Mouse (Mus musculus): Measurements from ENCODE around the gene Ccdc62.

Ccdc62 gene

DNA sequence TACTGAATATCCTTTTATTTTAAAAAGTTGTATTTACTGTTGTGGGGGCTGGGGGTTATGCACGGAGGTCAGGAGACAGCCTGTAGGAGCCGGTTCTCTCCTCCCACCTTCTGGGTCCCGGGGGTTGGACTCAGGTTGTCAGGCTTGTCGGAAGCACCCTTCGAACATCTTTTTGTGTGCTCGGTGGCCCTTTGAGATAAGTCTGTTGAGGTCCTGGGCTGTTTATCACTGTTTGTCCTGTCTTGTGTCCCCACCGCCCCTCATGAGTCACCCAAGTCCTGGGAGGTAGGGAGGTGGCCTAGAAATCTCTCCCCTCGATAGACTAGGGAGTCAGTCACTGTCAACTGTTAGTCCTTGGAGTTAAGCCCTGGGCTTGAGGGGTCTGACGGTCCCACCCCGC lies 67.9 kb downstream of the Ccdc62 start:
- in situ Hi-C loops (cut with MboI; ENCODE audit: low sequenced_read_pairs), result no loop called here

DNA sequence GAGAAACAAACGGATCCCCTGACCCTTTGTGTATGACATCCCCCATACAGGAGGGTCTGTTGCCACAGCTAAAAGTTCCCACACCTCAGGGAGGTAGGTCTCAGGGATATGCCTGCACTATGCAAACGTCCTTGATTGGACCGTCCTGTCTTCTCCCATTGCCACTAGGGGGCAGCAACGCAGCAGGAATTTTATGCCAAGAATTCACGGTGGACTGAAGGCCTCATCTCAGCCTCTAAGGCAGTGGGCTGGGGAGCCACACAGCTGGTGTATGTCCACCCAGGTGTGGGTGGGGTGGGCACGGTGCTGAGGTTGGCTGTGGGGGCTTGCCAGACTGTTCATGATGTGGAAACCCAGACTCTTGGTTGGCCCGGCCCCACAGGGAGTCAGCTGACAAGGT lies 70.3 kb downstream of the Ccdc62 start:
- in situ Hi-C loops (cut with MboI; ENCODE audit: low sequenced_read_pairs), result loop anchor here (5.0 kb wide), 1 partner anchor 81 kb away; no protein-coding TSS in a partner anchor

DNA sequence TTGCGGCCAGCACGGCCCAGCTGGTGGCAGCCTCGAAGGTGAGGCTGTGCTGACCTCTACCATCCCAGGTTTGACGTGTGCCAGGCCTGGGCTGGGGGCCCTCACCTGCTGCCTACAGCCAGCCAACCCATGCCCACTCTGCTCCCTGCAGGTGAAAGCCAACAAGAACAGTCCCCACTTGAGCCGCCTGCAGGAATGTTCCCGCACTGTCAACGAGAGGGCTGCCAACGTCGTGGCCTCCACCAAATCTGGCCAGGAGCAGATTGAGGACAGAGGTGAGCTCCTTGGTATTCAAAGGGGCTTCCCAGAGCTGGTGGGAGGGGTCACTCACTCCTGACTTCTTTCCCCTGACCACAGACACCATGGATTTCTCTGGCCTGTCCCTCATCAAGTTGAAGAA lies 70.8 kb downstream of the Ccdc62 start:
- in situ Hi-C loops (cut with MboI; ENCODE audit: low sequenced_read_pairs), result loop anchor here (5.0 kb wide), 1 partner anchor 81 kb away; no protein-coding TSS in a partner anchor

DNA sequence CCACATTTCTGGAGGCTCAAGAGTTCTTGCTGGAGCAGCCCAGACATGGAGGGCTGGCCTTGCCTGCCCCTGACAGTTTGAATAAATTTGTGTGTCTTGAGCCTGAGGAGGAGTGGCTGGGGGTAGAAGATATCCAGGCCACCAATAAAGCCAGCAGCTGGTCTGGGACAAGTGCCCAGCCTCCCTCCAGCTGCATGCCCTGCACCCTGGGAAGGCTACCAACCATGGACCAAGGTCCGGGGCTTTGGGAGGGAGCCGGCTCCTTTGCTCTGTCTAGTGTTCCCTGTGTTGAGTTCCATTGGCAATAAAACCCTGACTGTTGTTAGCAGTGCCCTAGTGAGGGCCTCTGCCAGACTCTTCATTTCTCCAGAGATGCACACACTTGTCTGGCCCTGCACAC lies 72.4 kb downstream of the Ccdc62 start:
- in situ Hi-C loops (cut with MboI; ENCODE audit: low sequenced_read_pairs), result loop anchor here (5.0 kb wide), 1 partner anchor 79 kb away; no protein-coding TSS in a partner anchor

DNA sequence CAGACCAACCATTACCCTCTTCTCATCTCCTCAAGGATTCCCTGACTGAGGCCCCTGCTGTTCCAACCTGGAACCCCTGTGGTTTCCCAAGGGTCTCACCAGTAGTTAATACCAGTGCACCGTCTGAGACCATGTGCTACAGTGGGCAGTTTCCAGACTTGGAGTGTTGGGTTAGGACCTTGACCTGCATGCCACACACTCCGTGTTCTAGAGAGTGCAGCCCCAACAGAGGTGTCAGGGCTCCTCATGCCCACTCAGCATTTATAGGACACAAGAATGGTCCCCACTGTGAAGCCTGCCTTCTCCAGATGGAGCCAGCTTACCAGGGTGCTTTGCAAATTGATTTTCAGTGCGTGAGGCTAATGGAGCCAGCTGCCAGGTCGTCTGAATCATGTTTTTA lies 72.9 kb downstream of the Ccdc62 start:
- in situ Hi-C loops (cut with MboI; ENCODE audit: low sequenced_read_pairs), result loop anchor here (5.0 kb wide), 1 partner anchor 79 kb away; no protein-coding TSS in a partner anchor

DNA sequence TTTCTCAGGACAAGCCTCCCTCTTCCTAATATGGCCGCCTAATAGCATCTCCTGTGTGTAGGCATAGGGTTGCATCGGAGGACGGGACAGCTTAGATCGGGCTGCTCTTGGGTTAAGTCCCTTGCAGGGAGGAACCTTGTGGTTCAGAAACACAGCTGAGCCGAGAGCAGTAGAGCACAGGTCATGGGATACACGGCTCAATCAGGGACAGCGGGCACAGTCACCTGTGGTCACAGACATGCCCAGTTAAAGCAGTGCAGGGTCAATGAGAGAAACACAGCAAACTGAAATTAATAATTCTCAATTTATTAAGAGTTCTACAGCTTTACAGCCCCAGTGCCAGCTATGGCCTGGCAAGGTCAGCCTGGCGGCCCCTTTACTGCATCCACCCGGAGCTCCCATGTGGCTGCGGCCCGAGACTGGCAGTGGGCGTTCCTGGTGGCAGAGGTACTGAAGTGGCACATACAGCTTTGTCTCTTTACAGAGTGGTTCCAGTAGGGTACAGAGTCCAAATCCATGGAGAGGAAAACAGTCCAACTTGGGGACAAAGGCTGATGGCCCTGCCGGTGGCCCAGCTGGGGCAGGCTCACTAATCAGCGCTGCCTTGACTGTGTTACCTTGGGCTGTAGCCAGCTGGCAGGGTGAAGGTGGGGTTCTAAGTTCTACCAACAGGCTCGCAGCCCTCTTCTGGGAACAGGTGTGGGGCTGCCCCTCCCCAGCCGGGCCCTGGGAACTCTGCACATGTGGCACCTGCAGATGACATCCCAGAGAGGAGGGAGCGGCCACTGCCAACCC lies 74.1 kb downstream of the Ccdc62 start:
- in situ Hi-C loops (cut with MboI; ENCODE audit: low sequenced_read_pairs), result loop anchor here (5.0 kb wide), 1 partner anchor 78 kb away; no protein-coding TSS in a partner anchor

DNA sequence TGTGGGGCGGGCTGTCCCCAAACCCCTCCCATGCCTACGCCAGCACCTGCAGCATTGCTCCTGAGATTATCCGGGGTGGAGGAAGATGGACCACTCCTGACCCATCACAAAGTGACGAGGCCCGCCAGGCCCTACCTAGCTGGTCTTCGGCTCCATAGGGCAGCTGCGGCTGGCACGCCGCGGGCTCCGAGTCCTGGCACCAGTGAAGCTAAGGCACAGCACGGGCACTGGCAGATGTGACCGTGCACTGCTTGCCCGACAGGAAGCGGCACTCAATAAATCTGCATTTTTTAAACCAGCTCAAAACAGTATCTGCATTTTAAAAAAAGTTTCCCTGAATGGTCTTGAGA lies 74.6 kb downstream of the Ccdc62 start:
- in situ Hi-C loops (cut with MboI; ENCODE audit: low sequenced_read_pairs), result no loop called here

DNA sequence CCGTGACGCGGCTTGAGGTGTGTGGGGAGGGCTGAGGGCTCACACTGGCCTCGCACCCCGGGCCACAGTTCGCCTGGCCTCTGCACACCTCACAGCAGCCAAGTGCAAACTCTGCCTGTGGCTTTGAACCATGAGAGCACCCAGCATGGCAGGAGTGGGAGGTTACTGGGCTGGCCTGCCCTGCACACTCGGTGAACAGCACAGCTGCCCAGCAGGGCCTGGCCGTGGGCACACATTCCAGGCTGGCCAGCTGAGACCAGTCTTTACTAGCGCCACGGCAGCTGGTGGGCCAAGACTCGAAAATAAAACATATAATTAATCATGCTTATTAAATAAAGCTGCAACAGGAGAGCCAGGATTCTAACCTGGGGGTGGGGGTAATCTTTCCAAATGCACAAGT lies 75.1 kb downstream of the Ccdc62 start:
- in situ Hi-C loops (cut with MboI; ENCODE audit: low sequenced_read_pairs), result no loop called here

DNA sequence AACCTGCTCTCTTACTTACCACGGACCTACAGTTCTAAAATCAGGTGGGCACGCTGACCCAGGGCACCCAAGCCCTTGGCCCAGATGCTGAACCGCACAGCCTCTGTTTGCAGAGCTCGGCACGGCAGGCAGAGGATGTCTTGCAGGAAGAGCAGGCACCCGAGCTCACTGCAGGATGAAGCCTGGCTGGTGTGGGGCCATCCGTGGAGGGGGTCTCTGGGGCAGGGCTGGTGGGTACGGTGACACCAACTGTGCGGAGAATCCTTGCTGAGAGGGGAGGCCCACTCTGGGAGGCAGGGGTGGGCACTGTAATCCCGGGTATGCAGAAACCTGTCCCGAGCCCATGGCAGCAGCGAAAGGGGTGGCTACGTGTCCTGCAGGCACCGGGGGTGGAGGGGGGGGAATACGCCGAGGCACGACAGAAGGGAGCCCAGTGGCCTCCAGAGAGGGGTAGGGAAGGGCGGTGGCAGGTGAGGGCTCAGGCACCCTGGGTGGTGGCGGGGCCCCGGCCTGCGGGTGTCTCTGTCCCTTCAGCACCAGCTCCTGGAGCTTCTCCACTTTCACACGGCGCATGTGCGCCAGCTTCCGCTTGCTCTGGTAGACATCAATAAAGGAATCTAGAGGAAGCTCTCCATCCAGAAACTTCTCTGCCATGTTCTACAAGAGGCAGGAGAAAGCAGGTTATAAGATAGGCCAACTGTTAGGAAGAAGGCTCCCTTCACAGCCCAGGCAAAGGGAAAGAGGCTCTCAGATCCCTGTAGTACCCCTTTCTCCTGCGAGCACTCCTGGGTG lies 75.8 kb downstream of the Ccdc62 start:
- in situ Hi-C loops (cut with MboI; ENCODE audit: low sequenced_read_pairs), result no loop called here

DNA sequence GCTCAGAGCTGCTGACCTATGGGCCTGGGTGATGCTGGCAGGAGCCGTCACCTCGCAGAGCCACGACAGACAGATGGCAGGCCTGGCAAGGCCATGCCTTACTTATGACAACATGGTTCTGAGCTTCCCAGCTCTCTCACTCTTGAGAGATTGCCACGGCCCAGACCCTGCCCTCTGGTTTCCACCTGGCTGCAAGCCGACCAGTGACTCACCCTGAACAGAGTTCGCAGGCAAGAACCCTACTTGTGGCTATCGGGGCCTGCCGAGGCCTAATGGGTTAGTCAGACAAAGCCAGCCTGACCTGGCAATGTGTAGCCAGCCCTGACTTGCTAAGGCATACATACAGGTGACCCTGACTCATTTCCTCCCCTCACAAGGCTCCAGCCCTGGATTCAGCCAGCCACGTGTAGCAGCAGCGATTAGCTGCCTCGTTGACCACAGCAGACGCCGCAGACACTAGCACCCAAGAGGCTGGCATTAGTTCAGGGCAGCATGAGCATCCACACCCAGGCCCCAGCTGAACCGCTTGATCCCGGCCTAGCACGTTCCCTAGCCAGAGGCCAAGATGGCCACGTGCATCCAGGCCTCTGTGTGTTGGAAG lies 76.5 kb downstream of the Ccdc62 start:
- in situ Hi-C loops (cut with MboI; ENCODE audit: low sequenced_read_pairs), result no loop called here

DNA sequence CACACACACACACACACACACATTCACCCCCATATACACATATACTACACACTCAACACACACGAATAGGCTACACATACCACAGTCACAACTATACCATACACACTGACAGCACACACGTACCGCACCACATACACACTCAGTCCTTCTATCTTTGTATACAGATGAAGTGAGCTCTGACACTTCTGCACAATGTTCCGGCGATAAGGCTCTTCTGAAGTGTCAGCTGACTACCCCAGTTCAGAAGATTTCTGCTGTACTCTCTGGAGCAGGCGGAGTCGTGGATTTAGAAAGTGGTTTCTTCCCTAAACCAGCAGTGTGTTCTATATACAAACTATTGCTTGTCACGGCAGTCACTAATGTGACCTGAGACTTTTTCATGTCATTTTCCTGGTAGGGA lies 79.6 kb downstream of the Ccdc62 start:
- in situ Hi-C loops (cut with MboI; ENCODE audit: low sequenced_read_pairs), result no loop called here

DNA sequence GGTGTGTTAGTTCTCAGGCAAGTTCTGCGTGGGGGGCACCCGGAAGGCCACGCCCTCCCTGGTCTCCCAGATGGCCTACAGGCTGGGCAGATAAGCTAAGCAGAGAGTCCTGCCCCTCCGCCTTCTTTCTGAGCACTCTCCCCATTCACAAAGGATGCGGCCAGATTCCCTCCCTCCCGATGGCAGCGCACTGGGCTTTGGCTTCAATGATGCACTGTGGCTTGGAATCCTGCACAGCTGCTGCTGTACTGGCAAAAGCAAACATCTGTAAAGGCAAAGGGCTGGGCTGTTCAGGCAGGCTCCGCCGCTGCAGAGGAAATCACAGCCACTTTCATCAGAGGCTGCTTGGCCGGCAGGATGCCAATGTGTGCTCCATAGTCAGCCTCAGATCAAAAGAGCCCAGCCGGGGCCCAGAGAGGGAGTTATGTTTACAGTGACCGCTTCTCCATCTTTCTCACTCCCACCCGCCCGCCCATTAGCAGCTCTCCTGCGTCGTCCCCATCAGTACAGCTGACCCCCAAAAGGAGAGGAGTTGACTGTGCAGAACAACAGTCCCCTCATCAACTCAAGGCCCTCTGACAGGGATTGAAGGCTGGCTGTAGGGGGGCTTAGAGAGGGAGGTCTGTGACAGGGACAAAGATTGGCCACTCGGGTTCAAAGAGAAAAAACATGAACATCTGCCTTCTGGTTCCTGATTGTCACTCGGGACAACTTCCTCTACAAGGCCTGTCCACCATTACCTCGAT lies 80.6 kb downstream of the Ccdc62 start:
- in situ Hi-C loops (cut with MboI; ENCODE audit: low sequenced_read_pairs), result no loop called here

DNA sequence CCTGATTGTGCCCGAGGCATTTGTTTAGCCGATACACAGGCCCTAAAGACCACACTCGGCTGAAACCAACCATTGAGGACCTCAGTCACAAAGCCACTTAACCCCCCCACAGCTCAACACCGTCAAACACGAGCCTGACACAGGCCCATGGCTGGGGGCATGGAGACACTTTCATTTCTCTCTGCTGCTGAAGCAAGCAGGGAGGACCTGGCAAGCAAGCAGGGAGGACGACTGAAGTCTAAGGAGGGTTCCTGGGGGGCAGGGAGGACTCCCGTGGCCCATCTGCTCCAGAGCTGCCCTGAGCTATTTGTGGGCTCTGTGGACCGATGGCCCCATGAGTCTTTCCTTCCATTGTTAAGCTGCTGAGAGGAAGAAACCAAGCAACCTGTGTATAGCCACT lies 81.4 kb downstream of the Ccdc62 start:
- in situ Hi-C loops (cut with MboI; ENCODE audit: low sequenced_read_pairs), result no loop called here

DNA sequence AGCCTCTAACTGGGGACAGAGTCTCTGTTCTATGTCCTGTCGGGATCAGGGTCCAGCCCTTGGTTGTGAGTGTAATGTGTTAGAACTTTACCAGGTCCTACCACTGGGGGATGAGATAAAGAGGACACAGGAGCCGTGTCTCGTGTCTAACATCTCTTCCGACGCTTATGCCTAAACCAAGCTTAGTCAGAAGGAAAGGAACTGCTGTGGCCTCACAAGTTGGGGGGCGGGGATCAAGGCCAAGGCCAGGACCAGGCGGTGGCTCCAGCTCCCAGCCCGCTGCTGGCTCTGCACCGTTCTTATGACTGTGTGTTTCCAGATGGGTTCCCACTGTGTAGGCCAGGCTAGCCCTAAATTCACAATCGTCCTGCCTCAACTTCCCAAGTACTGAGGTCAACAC lies 82.4 kb downstream of the Ccdc62 start:
- in situ Hi-C loops (cut with MboI; ENCODE audit: low sequenced_read_pairs), result no loop called here

DNA sequence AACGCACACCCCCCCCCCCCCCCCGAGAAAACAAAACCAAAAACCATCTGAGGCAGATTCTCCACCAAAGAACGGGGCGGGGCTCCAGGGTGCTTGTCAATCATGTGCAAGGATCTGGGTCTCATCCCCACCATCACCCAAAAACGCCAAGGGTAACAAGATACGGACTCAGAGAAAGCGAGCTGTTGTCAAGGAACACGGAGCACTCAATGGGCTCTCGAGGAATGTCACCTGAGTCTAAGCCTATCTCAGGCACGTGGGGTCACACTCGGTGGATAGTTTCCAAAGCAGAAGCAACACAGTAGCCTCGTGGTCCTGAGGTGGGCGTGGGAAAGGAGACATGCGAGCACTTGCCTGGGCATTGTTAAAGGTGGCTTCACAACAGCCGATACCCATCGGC lies 83.3 kb downstream of the Ccdc62 start:
- in situ Hi-C loops (cut with MboI; ENCODE audit: low sequenced_read_pairs), result no loop called here

DNA sequence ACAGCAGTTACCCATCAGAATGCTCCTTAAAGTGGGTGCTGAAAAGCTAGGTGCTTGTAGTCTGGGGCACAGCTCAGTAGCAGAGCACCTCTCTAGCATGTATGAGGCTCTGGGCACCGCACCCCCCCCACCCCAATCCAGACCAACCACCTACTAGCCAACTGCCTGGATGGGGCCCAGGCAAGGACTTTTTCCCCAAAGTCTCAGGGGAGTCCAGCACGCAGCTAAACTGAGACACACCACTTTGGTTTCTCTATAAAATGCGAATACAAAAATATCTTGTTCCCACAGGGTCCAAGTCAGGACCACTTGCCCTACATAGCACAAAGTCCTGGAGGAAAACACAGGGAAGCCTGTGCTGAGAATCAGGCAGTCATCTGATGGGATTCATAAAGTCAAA lies 83.7 kb downstream of the Ccdc62 start:
- in situ Hi-C loops (cut with MboI; ENCODE audit: low sequenced_read_pairs), result no loop called here

DNA sequence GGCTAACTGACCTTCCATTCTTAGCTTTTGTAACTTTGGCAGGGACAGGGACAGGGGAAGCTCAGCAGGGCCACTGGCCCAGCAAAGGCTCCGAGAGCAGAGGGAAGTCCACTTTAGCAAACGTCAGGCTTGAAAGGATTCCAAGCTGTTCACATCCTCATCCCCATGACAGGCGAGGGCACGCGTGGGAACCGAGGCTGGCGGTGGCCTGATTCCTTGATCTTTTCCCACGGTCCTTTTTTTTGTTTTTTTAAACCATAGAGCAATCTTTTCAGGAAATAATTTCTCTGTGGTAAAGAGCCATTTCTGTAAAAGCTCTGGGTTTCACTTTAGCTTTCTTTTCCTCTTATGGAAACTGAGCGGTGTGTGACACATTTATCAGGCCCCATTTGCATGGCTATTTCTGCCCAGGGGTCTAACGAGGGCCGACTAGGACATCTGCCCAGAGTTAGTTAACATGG lies 84.3 kb downstream of the Ccdc62 start:
- in situ Hi-C loops (cut with MboI; ENCODE audit: low sequenced_read_pairs), result no loop called here

DNA sequence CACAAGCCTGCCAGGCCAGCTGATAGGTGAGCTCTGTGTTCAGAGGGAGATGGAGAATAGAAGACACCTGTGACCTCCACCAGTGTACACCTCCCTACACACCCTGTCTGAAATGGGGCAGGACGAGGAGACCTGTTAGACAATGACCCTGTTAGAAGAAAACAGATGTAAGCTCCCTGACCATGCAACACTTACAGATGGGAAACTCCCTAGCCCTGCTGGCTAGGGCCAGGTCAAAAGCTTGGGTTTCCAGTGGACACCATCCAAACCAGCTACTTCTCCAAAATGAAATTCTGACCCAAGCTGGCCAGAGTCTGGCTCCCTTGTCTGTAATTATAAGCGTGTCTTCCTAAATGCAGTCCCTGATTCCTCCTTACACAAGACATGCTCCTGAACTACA lies 85.2 kb downstream of the Ccdc62 start:
- in situ Hi-C loops (cut with MboI; ENCODE audit: low sequenced_read_pairs), result no loop called here

DNA sequence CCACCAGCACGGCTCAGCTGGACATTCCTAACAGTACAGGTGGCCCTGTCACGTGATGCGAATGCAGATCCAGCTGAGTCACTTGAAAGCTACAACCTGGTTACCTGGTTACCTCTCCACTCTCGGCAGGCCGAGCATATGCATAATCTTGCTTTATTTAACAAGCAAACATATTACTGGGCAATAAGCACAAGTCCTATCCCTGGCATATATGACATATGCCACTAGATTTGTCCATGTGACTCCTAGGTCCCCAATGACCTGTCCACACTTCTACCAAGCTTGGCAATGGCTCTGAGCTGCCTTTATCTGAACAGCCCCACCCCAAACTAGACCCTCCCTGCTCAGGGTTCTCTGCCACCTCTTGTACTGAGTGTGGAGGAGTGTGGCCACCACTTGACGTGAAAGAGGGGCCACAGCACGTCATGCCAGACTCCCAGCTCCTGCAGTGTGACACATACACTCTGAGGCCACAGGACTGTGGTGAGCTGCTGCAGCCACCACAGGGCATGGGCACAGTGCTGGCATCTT lies 85.9 kb downstream of the Ccdc62 start:
- in situ Hi-C loops (cut with MboI; ENCODE audit: low sequenced_read_pairs), result no loop called here

DNA sequence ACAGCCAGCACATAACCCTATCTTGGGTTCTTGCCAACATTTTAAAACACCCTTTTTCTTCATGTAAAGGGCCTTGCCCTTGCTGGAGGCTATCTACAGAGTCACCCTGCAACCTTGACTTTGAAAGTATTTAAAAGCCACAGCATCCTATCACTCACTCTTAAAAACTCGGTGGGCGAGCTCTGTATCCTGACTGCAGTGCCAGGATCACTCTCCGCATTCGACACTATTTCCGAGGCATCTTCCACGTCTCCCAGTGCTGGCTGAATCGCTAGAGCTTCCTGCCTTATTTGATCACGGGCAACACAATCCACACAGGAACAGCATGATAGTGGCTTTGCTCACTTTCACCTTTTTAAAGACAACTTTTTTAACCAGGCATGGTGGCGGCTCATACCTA lies 87.5 kb downstream of the Ccdc62 start:
- in situ Hi-C loops (cut with MboI; ENCODE audit: low sequenced_read_pairs), result no loop called here

DNA sequence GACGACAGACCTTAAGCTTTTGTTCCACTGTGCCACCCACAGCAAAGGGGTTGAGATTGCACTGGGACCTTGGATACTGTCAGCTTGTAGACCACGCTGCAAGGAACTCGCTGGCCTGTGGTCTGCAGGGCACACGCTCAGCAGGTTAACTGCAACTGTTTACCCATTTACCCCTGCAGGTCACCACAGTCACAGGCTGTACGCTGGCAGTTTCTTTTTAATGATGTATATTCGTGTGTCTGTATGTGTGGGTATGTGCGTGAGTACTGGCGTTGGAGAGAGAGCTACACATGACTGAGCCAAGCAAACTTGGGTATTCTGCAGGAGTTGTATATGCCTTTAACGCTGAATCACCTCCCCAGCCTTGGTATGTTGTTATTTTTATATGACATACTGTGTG lies 88.2 kb downstream of the Ccdc62 start:
- in situ Hi-C loops (cut with MboI; ENCODE audit: low sequenced_read_pairs), result no loop called here
